Mouse (Mus musculus): ENCODE measurements around the gene Fam114a1. TPM values are rescaled to one million over a fixed set of nuclear protein-coding genes. Genes with fewer than 3 reads are reported as not detected.

The Fam114a1 gene
- polyA plus RNA-seq, 1 experiment from 2014 or later = 48.2 TPM

DNA sequence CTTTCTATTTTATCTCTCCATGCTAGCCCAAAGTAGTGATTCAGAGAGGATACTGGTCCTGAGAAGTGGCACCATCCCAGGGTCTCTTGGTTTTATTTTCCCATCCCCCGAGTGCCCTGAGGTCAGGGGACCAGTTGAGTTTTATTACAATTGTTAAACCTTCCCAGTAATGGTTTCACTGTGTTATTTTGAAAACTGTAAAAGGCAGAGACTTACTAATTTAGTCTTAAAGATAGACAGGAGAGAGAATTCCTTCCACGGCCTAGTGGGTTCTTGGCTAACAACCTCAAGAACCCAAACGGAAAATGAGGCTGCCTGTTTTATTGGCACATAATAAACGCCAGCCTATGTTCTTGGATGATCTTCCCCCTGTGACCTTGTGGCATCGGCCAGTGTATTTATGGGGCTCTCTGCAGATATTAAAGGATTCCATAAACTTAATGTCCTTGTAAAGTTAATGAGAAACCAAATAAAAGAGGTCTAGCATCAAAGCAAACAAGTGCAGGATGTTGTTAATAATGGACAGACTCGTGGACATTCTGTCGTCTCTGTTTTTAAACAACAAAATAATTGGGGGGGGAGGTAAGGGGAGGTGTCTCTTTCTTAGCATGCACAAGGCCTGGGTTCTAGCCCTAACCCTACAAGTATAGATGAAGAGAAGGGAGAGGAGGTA is 42.2 kb downstream of the Fam114a1 start:
- ATAC-seq (ENCODE audit: insufficient read depth, low FRiP score, low read depth) = no peak
- H3K36me3 ChIP-seq = peaks cover 32% of the 10 kb centered on the region; the same call in 1 of the 2 replicates
- no peaks in the 10 kb centered on the region for H3K27me3 ChIP-seq (replicated peaks)
- 75% methylated on average over 7 of the region's 7 CpGs for WGBS
- no peaks in the 10 kb centered on the region for H3K4me1 ChIP-seq
- no peak overlapping the region for H3K27ac ChIP-seq
- H3K9ac ChIP-seq = no peak overlapping the region
- H3K4me3 ChIP-seq (replicated peaks) = no peak overlapping the region
- H3K4me2 ChIP-seq = no peak overlapping the region
- H3K9me3 ChIP-seq = no peaks in the 10 kb centered on the region

DNA sequence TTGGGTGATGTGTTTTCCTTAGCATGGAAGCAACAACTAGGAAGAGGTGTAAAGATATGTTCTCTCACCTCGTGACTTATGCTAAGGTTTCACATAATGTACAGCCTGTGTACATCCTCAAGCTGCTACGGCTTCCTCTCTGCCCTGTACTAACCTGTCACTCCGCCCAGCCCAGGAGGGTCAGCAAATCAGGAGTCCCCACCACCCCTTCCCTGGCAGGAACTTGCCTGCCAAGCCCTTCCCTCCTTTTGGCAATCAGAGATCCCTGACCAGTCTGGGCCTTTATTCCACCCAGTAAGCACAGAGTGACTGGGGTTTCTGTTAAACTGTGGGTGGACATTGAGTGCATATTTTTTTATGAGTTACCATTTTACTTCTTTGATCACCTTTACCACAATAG is 45.6 kb downstream of the Fam114a1 start:
- no peak overlapping the region for H3K4me2 ChIP-seq
- H3K27me3 ChIP-seq (replicated peaks) = no peaks in the 10 kb centered on the region
- H3K9me3 ChIP-seq = no peaks in the 10 kb centered on the region
- H3K4me1 ChIP-seq = no peaks in the 10 kb centered on the region
- no peak overlapping the region for H3K4me3 ChIP-seq (replicated peaks)
- H3K9ac ChIP-seq = no peak overlapping the region
- no peak overlapping the region for H3K27ac ChIP-seq
- peaks cover 11% of the 10 kb centered on the region; the same call in 1 of the 2 replicates for H3K36me3 ChIP-seq
- no peak for ATAC-seq (ENCODE audit: insufficient read depth, low FRiP score, low read depth)
- WGBS = 81% methylated on average over 3 of the region's 3 CpGs

DNA sequence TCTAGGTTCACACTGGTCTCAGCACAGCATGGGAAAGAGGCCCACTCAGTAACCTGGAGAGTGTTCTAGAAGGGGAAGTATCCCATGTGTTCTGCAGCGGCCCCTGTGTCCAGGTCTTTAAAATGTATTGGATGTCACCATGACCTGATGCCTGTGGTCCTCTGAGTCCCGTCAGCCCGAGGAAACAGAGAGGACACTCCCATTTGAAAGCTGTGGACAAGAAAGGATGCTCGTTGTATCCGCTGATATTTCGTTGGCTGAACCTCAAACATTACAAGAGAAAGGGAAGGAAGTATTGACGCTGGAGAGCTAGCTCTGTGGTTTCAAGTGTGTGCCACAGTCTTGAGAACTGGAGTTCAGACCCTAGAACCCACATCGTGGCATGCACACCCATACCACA is 49.2 kb downstream of the Fam114a1 start:
- Histone ChIP-seq H3K9me3 (no peaks in the 10 kb centered on the region), H3K4me1 (no peaks in the 10 kb centered on the region), H3K27ac (no peak overlapping the region), H3K9ac (no peak overlapping the region), H3K4me3 (replicated peaks) (no peak overlapping the region), H3K27me3 (replicated peaks) (no peaks in the 10 kb centered on the region), H3K36me3 (peaks cover 13% of the 10 kb centered on the region), H3K4me2 (no peak overlapping the region)
- WGBS = 76% methylated on average over 8 of the region's 8 CpGs
- no peak for ATAC-seq (ENCODE audit: insufficient read depth, low FRiP score, low read depth)

GRCm38 (mm10) chr5:65019823-65020222 is 50.0 kb downstream of the Fam114a1 start:
- Histone ChIP-seq H3K27ac (no peak overlapping the region), H3K36me3 (peaks cover 13% of the 10 kb centered on the region), H3K4me3 (replicated peaks) (no peak overlapping the region), H3K9me3 (no peaks in the 10 kb centered on the region), H3K27me3 (replicated peaks) (no peaks in the 10 kb centered on the region), H3K9ac (no peak overlapping the region), H3K4me1 (no peaks in the 10 kb centered on the region), H3K4me2 (no peak overlapping the region)
- WGBS = 67% methylated on average over 7 of the region's 7 CpGs
- no peak for ATAC-seq (ENCODE audit: insufficient read depth, low FRiP score, low read depth)

DNA sequence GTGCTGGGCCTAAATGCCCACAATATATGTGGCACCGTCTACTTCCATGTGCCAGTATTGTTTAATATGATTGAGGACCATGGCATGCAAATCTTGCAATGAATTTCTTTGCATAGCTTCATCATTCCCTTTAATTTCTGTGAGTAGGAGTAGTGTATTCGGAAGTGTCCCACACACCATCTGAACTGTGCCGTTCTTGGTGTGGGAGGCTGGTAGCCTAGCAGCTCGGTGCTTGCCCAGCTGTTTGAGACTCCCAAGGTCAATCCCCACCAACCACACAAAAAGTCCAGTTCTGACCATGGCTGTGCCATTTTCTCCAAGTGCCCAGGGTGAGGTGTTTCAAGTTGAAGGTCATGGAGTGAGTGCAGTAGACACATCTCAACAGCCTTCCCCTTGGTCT is 52.1 kb downstream of the Fam114a1 start:
- no peak for ATAC-seq (ENCODE audit: insufficient read depth, low FRiP score, low read depth)
- WGBS = 92% methylated on average over 4 of the region's 4 CpGs
- no peak overlapping the region for H3K27ac ChIP-seq
- H3K36me3 ChIP-seq = peaks cover 8% of the 10 kb centered on the region
- H3K4me2 ChIP-seq = no peak overlapping the region
- H3K9ac ChIP-seq = no peak overlapping the region
- H3K9me3 ChIP-seq = no peaks in the 10 kb centered on the region
- no peaks in the 10 kb centered on the region for H3K27me3 ChIP-seq (replicated peaks)
- H3K4me3 ChIP-seq (replicated peaks) = no peak overlapping the region
- no peaks in the 10 kb centered on the region for H3K4me1 ChIP-seq

DNA sequence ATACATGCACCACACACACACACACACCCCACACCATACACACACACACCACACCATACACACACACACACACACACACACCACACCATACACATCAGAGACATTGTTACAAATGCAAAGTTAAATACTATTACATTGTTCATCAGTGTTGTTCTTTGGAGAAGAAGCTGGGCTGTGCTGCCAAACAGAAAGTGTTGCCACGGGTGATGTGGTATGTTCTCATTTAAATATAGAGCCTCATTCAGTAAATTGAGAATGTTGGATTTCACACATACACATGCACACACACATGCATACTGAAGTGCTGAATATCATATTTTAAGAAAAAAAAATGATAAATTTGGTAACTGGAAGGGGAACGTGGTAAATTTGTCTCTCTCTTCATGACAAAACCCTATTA is 54.8 kb downstream of the Fam114a1 start:
- Histone ChIP-seq H3K27me3 (replicated peaks) (no peaks in the 10 kb centered on the region), H3K4me3 (replicated peaks) (no peak overlapping the region), H3K4me1 (no peaks in the 10 kb centered on the region), H3K27ac (no peak overlapping the region), H3K9ac (no peak overlapping the region), H3K9me3 (no peaks in the 10 kb centered on the region), H3K4me2 (no peak overlapping the region), H3K36me3 (peaks cover 13% of the 10 kb centered on the region)
- no peak for ATAC-seq (ENCODE audit: insufficient read depth, low FRiP score, low read depth)
- 68% methylated on average over 2 of the region's 2 CpGs for WGBS

GRCm38 (mm10) chr5:65025916-65026315 is 56.0 kb downstream of the Fam114a1 start:
- H3K9ac ChIP-seq = no peak overlapping the region
- 53% methylated on average over 6 of the region's 6 CpGs for WGBS
- H3K4me2 ChIP-seq = no peak overlapping the region
- H3K4me3 ChIP-seq (replicated peaks) = no peak overlapping the region
- no peaks in the 10 kb centered on the region for H3K4me1 ChIP-seq
- H3K9me3 ChIP-seq = no peaks in the 10 kb centered on the region
- H3K36me3 ChIP-seq = peaks cover 17% of the 10 kb centered on the region
- no peak for ATAC-seq (ENCODE audit: insufficient read depth, low FRiP score, low read depth)
- no peak overlapping the region for H3K27ac ChIP-seq
- H3K27me3 ChIP-seq (replicated peaks) = no peaks in the 10 kb centered on the region

DNA sequence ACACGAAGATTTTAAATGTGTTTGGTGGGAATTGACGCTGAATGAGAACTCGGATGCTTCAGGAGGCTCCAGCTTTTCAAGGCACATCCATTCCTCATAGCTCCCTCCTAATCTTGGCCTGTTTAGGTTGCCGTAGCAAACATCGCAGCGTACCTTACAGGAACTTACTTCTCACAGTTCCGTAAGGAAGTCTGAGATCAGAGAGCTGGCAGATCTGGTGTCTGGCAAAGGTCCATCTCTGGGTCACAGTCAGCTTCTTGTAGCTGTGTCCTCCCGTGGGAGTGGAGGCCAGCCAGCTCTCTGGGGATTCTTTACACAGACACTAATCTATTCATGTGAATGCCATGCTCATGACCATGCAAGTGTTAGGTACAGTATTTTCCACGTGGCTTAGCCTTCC is 56.9 kb downstream of the Fam114a1 start:
- Histone ChIP-seq H3K9ac (no peak overlapping the region), H3K27ac (no peak overlapping the region), H3K36me3 (peaks cover 17% of the 10 kb centered on the region), H3K4me1 (no peaks in the 10 kb centered on the region), H3K27me3 (replicated peaks) (no peaks in the 10 kb centered on the region), H3K9me3 (no peaks in the 10 kb centered on the region), H3K4me2 (no peak overlapping the region), H3K4me3 (replicated peaks) (no peak overlapping the region)
- no peak for ATAC-seq (ENCODE audit: insufficient read depth, low FRiP score, low read depth)
- WGBS = 75% methylated on average over 9 of the region's 9 CpGs

DNA sequence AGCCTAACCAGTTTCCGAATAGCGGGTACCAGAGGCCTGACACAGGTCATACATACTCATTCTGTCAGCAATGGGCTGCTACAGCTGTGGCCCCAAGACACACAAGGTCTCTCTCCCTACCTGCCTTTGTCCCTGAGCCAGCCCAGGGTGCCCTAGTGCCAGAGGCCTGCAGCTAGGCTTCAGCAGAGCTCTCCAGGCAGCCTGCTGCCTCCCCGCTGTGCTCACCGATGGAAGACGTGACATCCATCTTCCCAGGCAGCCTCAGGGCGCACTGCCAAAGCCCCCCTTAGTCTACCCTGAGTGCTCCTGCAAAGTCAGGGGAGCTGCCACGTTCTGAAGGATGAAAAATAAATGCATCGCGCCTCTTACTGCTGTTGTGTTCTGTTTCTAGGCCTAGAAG is 58.1 kb downstream of the Fam114a1 start:
- H3K4me3 ChIP-seq (replicated peaks) = no peak overlapping the region
- no peak overlapping the region for H3K27ac ChIP-seq
- H3K9ac ChIP-seq = no peak overlapping the region
- H3K36me3 ChIP-seq = peaks cover 16% of the 10 kb centered on the region; the same call in 1 of the 2 replicates
- no peaks in the 10 kb centered on the region for H3K27me3 ChIP-seq (replicated peaks)
- no peaks in the 10 kb centered on the region for H3K4me1 ChIP-seq
- 46% methylated on average over 9 of the region's 9 CpGs for WGBS
- H3K9me3 ChIP-seq = no peaks in the 10 kb centered on the region
- no peak overlapping the region for H3K4me2 ChIP-seq
- ATAC-seq (ENCODE audit: insufficient read depth, low FRiP score, low read depth) = no peak

DNA sequence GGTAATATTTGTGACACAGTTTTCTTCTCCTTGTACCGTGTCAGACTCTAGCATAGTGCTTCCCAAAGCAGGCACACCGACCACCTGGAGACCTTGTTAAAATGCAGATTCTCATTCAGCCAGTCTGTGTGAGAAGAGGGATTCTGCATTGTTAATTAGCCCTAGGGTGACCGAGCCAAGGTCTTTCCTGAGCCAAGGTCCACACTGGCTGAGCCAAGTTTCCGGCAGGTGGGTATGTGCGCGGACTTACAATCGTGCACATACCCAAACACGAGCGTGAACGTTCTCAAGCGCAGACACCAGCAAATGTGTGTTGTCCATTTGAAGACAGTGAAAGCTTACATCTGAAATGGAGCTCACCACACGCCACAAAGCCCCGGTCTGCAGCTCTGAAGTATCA is 66.7 kb downstream of the Fam114a1 start:
- Histone ChIP-seq H3K4me2 (no peak overlapping the region), H3K36me3 (peaks cover 17% of the 10 kb centered on the region), H3K27me3 (replicated peaks) (no peaks in the 10 kb centered on the region), H3K9me3 (no peaks in the 10 kb centered on the region), H3K27ac (no peak overlapping the region), H3K4me1 (no peaks in the 10 kb centered on the region), H3K9ac (no peak overlapping the region), H3K4me3 (replicated peaks) (no peak overlapping the region)
- no peak for ATAC-seq (ENCODE audit: insufficient read depth, low FRiP score, low read depth)
- WGBS = 82% methylated on average over 13 of the region's 13 CpGs

DNA sequence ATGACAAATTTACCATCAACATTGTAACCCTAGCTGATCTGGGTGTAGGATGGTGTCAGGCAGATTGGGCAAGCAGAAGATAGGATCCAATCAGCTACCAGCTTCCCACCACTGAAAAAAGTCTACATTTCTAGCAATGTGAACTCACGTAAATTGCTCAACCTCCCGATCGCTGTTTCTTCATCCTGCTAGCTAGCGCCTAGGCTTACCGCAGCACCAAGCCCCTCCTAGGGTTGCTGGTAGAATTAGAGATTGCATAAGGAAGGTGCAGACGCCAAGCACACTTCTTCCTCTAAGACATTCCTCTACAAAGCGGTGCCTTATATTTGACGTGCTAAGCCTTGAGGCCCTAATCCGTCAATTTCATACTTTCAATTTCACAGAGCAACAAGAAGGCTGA is 68.4 kb downstream of the Fam114a1 start:
- H3K4me3 ChIP-seq (replicated peaks) = no peak overlapping the region
- no peak for ATAC-seq (ENCODE audit: insufficient read depth, low FRiP score, low read depth)
- H3K4me2 ChIP-seq = no peak overlapping the region
- H3K27me3 ChIP-seq (replicated peaks) = no peaks in the 10 kb centered on the region
- 63% methylated on average over 9 of the region's 9 CpGs for WGBS
- no peaks in the 10 kb centered on the region for H3K4me1 ChIP-seq
- H3K36me3 ChIP-seq = peaks cover 13% of the 10 kb centered on the region
- H3K27ac ChIP-seq = peak overlapping the region; percentile 32; the same call in 1 of the 2 replicates
- H3K9ac ChIP-seq = no peak overlapping the region
- no peaks in the 10 kb centered on the region for H3K9me3 ChIP-seq

- no peak for ATAC-seq (ENCODE audit: insufficient read depth, low FRiP score, low read depth)
Observed at GRCm38 (mm10) chr5:65038811-65039571, 69.1 kb downstream of the Fam114a1 start.

More at GRCm38 (mm10) chr5:65038811-65039571, 69.1 kb downstream of the Fam114a1 start:
- Histone ChIP-seq H3K9ac (no peak overlapping the region), H3K27ac (peak overlapping the region; percentile 55), H3K4me1 (no peaks in the 10 kb centered on the region), H3K27me3 (replicated peaks) (no peaks in the 10 kb centered on the region), H3K4me3 (replicated peaks) (no peak overlapping the region), H3K4me2 (no peak overlapping the region), H3K36me3 (peaks cover 13% of the 10 kb centered on the region), H3K9me3 (no peaks in the 10 kb centered on the region)
- WGBS = 67% methylated on average over 11 of the region's 11 CpGs
